Mouse (Mus musculus) CD4-positive, CD25-positive, alpha-beta regulatory T cell, adult 4 months (primary cell): Measurements from ENCODE around the gene Barx1. TPM values are rescaled to one million over a fixed set of nuclear protein-coding genes. Genes with fewer than 3 reads are reported as not detected.

Experiments
- ATAC-seq: one replicate; pipeline ENCODE4 v1.8.0; 2017
- polyA plus RNA-seq, 2 experiments: library from polyadenylated mRNA; unstranded; fragments of 100-300 nt; shearing (Covaris generic); gene quantifications; one replicate each; pipeline ENCODE4 v1.2.1; 2017

Gene Barx1
- polyA plus RNA-seq, 2 experiments from 2014 or later = not detected

DNA sequence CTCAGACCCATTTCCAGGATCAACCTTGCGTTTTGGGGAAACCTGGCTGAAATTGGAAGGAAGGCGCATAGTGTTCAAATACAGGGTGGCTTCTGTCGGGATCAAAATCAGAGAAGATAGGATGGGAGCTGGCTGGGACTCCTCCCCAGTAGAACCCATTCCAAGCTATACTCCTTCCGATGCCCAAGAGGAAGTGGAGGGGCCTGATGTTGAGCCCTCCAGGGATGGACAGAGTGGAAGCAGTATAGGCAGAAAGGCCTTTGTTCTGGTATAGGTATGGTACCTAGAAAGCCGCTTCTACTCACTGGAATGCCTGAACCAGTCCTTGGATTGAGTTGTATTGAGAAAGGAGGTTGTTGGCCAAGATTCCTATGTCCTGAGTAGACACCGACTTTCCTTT lies 2.1 kb upstream of the Barx1 start:
- ATAC-seq = no peak

DNA sequence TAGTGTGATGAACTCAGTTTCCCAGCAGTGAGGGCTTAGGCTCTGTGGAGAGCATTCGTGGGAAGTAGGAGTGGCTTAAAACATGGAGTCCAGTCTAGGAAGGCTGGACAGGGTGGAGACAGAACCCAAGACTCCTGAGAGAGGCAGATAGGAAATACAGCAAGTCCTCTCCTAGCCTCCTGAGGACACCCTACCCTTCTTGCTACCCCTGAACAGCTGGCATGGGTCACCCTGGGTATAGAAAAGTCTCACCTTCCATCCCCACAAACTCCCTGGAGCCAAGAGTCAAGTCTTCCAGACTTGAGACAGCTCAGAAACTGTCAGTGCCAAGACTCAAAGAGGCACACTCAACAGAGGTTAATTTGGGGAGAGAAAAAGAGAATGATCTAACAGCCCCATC lies 1.2 kb upstream of the Barx1 start:
- no peak for ATAC-seq

DNA sequence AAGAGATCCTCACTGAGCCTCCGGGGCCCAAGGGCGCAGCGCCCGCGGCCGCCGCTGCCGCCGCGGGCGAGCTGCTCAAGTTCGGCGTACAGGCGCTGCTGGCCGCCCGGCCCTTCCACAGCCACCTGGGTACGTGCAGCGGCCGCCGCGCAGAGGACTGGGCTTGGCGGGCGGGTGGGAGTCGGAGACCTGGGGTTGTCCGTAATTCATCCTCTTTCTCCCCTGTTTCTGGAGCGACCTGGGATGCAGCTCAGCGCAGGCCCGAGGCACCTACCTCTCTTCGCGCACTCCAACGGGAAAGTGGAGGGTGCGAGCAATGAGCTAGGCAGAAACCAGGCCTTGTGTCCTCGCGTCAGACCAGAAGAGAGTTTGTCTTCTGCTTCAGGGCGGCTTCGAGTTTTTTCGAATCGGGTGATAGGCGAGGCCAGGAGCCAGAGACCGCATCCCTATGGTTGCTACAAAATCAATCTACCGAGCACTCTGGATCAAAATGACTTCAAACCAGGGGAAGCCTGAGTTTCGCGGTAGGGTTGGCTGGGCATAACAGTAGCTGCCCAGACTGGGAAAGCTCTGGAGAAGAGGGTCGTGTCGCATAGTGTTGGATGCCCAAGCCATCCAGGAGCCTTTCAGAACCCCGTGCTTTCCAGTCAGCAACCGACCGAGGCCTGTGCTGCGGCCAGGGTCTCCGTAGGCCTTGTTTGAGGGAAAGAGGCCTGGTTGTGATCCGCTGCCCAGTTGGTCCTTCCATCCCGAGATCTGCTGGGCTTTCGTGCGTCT lies 601 bp downstream of the Barx1 start:
- no peak for ATAC-seq

DNA sequence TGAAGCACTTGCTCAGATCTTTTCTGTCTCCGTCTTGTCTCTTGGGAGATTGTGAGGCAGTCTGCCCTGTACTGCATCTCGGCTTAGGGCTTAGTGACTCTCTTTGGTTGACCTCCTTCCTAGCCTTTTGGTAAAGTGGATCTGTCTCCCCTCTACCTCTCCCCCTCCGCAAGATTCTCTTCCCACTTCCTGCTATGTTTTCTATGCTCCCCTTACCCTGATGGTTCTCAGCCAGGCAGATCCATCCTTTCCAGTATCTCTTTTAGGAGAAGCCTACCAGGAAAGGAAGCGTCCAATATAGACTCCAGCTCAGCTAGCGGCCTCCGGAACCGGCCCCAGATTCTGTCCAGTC lies 1.2 kb downstream of the Barx1 start:
- ATAC-seq = no peak

DNA sequence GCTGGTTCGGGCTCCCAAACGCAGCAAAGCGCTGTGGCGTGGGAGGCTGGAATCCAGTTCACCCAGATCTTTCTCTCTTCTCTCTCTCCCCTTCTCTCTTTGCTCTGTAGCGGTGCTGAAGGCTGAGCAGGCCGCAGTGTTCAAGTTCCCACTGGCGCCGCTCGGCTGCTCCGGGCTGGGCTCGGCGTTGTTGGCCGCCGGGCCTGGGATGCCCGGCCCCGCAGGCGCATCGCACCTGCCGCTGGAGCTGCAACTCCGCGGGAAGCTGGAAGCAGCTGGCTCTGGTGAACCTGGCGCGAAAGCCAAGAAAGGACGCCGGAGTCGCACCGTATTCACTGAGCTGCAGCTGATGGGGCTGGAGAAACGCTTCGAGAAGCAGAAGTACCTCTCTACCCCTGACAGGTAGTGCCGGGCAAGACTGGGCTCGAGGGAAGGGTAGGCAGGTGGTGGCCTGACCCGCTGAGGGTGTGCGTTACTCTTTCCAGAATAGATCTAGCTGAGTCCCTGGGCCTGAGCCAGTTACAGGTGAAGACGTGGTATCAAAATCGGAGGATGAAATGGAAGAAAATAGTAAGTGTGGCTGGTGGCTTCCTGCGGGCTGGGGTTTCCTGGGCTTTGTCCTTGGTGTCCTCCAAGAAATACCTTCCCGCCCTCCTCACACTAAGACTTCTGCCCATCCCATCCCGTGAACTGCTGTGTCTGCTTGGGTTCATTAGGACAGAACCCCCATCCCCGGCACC lies 2.3 kb downstream of the Barx1 start:
- ATAC-seq = no peak

DNA sequence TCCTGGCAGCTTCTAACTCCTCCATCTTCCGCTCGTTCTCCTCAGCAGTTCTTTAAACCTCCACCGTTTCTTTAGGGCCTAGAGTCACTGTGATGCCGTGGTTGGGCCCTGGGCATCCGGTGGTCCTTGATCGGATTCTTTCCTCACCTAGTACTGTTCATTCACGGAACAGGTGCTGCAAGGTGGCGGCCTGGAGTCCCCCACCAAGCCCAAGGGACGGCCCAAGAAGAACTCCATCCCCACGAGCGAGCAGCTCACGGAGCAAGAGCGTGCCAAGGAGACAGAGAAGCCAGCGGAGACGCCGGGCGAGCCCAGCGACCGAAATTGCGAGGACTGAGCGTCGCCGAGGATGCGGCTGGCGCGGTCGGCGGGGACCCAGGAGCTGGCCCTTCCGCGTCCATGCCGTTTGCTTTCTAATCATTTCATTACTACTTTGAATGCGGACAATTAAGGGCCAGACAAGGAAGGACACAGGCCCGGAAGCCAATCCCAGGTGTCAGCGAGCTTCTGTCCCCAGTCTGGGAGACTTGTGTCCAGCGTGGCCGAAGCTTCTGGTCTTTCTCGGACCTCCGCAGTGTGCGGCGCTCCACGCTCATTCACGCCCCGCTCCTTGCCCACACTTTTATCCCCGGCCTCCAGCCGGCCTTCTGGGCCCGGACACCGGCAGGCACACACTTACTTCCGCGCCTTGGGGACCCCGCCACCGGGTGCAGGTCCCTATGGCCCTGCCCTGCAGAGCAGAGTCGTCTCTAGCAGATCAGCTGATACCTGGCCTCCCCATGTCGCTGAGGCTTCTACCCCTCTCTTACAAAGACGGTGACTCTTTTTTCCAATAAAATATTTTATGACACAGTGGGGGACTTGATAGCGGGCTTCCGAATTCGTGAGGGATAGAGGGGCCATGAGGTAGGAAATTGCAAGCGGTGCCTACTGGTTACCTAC lies 3.1 kb downstream of the Barx1 start:
- ATAC-seq = no peak

DNA sequence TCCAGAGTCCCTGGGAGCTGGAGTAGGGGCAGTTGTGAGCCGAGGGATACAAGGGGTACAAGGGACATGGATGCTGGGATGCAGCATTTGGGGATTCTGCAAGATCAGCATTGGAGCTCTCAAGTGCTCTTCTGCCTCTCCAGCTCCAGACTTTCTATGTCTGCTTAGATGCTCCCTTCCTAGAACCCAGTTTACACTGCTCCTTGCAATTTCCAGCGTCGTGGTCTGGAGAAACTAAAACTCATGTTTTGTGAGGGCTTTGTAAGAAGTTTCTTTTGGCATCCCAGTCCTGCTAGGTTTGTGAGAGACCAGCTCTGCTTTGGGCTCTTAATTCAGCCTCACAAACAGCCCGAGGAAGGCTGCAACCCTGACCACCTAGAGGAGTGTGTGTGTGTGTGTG lies 4.7 kb downstream of the Barx1 start:
- ATAC-seq = no peak

DNA sequence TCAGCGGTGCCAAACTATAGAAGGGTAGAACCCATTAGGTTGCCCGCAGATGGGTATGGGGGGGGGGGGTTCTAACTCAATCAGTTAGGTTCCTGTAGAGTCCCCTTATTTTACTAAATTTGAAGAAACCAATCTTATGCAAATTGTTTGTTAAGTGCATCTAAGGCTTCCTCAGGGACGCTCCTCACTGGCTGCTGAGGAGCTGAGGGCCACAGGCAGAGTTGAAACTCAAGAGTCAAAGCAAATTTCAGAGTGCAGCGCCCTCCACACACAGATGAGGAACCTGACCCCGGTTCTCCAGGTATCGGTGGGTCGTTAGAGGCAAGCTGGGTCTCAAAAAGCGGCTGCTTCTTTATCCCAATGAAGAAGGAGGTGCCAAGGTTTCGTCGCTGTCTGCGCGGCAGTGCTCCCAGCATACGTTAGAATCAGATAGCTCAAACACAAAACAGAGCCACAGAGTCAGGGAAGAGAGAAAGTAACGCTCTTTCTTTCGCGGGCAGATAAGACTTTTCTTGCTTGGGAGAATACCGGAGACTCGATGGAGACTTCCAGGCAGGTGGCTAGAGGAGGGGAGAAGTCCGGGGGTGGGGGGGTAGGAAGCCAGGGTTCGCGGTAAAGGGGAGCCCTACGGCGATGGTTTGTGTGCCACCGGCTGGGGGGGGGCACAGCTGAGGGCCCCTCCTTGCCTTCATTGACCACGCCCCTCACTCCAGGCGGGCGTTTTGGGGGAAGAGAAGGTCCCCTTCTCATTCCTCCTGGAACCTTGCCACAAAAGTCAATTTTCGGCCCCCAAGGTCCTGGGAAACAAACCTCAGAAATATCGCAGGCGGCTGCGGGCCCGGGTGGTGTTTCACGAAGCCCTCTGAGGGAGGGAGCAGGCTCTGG lies 5.5 kb downstream of the Barx1 start:
- ATAC-seq = no peak

DNA sequence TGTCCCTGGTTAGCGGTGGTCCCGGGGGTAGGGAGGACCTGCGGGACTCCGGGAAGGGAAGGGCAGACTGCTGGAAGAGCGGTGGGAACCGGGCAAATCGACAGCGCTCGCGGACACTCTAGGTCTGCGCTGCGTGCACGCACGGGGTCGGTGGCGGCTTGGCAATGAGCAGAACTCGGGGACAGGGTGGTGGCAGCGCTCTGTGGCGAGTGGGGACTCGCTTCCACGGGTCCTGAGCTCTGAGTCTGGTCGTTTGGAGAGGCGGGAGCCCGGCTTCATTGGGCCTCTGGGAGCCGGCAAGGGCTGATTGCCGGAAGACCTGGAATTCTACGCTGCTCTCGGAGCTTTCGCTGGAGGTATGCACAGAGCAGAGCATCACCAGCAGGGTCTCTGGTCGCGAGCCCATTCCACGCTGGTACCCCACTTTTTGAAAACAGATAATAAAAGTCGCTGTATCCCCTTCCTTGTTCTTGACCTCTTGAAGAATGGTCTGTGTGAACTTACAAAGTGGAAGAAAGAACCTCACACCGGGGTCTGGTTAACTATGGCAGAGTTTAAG lies 6.3 kb downstream of the Barx1 start:
- no peak for ATAC-seq

DNA sequence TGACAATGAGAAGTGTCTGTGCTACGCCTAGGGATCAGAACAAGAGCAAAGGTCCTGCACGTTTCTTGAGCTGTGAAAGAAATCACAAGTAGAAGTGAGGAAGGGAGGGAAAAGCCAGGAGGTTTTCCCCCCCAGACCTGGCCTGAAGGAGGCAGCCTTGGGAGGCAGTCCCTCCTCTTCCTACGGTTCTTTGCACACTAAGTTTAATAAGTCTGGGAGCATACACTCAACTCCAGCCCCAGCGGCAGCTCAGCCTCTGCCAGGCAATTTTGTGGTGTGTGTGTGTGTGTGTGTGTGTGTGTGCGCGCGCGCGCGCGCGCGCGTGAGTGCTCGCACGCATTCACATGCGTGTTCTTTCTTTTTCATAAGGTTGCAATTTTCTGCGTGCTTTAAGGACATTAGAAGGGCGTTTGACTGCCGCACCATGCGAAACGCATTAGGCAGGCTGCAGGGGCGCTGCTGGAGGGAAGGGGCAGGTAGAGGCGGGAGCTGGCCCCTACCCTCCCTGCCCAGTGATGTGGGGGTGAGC lies 9.6 kb downstream of the Barx1 start:
- ATAC-seq = no peak

DNA sequence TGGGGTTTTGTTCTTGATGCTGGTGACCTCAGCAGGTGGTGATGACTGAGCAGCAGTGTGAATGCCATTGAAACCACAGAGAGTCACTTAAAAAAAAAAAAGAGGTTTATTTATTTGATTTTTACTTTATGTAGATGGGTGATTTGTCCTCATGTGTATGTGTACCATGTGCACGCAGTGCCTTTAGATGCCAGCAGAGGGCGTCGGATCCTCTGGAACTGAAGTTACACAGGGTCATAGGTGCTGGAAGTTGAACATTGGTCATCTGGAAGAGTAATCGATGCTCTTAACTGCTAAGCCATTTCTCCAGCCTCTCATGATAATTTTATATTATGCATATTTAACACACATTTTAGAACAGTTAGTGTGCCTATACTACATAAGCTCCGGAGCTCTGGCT lies 11.8 kb downstream of the Barx1 start:
- no peak for ATAC-seq

DNA sequence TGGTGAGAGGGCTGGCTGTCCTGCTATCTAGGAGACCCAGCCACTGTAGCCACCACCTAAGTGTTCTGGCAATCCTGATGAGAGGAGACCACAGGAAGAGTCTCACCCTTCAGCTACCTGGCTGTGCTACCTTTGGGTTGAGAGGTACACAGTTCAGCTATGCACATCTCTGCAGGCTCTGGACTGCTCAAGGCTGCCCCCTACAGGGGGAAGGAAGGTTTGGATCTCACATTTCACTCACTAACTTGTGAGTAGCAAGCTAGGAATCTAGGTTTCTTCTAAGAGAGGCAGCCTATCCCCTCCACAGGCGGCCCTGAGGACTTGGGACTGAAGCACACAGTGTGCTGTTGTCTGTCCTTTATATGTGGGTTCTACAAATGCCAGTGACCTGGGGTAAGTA lies 16.6 kb downstream of the Barx1 start:
- ATAC-seq = no peak

DNA sequence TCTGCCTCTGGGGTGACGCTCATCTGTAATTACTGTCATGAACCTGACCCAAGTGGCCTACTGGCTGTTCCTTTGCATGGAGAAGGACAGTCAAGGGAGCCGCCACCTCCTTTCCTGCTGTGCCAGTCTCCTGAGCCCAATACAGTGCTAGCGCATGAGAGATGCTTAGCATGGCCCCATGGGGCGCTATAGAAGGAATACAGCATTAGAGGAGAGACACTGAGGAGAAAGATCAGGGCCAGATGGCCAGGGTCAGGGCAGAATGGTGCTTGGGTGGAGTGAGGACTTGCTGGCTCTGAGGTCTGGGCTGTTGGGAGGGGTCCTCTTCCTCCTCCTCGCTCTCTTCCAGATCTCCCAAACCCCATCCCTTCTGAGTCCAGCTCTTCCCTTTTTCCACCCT lies 23.9 kb downstream of the Barx1 start:
- no peak for ATAC-seq

DNA sequence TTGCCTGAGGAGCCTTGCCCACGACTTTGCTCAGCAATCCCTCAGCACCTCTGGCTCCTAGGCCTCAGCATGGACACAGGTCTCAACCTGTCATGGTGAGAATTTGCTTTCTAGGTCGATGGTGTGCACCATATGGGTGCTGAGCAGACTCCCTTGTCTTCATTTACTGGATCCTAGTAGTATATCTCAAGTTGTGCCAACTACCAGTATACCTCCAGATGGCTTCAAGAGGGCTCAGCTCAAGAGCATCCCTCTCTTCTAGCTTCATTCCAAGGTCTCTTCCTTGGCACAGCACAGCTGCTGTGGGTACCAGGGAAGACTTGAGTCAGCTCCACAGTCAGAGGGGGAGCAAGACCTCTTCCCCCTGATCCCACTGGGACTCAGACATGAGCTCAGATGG lies 29.2 kb downstream of the Barx1 start:
- ATAC-seq = no peak

DNA sequence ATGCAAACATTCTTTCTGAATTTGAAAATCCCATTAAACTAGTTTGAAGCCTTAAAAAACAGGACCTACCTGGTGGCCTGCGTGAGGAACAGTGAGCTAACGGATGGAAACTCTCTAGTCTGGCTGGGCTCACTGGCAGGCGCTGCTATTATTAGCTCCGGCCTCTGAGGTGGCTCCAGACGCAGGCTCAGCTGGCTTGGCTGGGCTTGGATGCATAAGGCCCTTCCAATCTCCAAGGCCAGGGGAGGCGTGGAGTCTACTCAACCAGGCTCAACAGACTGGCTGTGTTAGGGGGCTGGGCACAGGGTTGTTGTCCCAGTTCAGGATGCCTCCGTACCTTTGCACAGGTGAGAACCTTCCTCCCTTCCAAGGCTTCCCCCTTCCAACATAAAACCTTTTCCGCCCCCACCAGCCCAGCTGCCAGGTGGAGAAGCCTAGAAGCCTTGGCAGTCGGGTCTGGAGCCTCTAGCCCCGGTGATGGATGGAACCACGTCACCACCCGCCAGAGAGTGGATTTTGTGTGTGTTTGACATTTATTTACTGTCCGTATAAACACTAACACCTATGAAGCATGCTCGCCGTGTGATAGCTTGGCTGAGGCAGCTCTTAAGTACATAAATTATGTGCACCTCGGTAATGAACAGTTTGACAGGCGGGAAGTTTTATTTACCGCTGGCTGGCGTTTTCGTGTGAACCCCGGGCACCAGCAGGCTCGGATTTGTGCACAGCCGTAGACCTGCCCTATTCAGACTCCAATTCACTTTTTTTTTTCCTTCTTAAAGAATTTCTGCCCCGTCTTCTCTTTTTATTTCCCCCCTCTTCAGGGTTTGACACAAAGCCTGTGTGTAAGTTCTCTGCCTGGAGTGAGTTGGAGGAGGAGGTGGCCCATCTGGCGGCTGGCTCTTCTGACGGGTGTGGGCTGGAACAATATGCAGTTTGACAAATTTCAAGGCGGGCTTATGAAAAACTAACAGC lies 31.6 kb downstream of the Barx1 start:
- ATAC-seq = no peak

DNA sequence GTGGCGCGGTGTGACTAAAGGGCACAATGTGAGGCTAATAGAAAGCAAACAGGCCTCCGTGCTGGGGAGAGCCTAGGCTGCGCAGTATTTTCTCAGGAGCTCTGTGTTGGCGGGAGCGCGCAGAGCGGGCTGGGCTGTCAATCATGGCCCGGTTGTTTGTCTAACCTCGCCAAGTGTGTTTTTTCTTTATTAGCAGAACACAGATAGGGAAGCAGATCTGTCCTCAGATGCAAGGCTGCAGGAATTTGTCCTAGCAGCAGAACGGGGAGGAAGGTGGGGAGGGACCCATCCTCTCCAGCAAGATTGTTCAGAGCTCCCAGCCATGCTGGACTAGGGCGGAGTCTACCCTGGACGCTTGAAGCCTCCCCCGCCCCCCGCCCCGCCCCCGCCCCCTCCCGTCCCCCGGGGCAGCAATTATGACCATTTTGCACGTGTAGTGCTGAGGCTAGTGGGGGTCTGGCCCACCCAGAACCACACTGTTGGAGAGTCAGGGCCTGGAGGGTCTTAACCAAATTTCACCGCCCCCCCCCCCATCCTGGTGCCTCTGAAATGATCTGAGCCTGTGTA lies 43.7 kb downstream of the Barx1 start:
- ATAC-seq = no peak

DNA sequence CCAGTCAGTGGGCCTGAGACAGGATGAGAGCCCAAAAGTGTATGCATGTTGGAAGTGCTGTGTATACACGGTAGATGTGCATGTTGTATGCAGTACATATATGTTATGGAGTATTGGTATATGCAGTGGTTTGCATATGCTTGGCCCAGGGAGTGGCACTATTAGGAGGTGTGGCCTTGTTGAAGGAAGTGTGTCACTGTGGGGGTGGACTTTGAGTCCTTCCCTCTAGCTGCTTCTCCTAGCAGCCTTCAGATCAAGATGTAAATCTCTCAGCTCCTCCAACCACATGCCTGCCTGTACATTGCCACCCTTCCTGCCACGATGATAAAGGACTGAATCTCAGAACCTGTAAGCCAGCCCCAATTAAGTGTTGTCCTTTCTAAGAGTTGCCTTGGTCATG lies 49.9 kb downstream of the Barx1 start:
- ATAC-seq = no peak

DNA sequence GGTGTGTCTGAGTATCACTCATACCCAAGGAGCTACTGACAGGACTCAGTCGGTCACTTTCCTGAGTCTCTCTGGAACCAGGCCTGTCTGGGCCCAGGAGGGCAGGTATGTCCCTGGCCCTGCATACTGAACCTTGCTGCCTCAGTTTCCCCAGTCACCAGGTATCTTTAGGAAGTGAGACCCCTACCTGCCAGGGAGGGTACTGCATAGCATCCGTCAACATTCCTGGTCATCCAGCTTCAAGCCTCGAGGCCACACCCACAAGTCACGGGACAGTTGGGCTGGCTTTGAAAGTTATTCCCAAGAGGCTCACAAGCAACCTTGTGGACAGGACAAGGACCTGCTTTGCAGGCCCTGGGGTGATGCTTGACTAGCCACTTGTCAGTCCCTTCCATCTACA lies 53.3 kb downstream of the Barx1 start:
- no peak for ATAC-seq
